Mouse (Mus musculus): ENCODE data around the gene Zdhhc16. TPM values are rescaled to one million over a fixed set of nuclear protein-coding genes. Genes with fewer than 3 reads are reported as not detected.

The Zdhhc16 gene
- polyA plus RNA-seq, 1 experiment from 2014 or later: 24.9 TPM

DNA sequence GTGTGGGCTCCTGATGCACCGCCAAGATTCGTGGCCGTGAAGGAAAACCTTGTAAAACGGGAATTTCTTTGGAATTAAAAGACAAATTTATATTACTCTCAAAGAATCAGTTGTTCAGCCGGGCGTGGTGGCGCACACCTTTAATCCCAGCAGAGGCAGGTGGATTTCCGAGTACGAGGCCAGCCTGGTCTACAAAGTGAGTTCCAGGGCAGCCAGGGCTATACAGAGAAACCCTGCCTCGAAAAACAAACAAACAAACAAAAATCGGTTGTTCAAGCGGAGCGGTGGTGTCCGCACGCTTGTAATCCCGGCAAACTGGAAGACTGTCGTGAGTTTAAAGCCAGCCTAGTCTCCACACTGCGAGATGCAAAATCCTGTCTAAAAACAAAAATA lies 37.0 kb upstream of the Zdhhc16 start:
- Histone ChIP-seq H3K27ac (ENCODE audit: low read depth) (no peak overlapping the region), H3K4me2 (ENCODE audit: low read depth, low read length) (peak overlapping the region; percentile 89), H3K4me3 (ENCODE audit: low read depth, low read length) (peak overlapping the region; percentile 73), H3K36me3 (replicated peaks; ENCODE audit: insufficient read depth, low read length) (0 out of 2 replicates have a peak, but pooled peaks cover 3% of the 10 kb centered on the region), H3K9me3 (ENCODE audit: low read length) (no peaks in the 10 kb centered on the region), H3K9ac (replicated peaks) (peak overlapping the region; percentile 54), H3K27me3 (ENCODE audit: insufficient read depth, low read length) (no peaks in the 10 kb centered on the region), H3K4me1 (ENCODE audit: insufficient read depth) (peaks cover 18% of the 10 kb centered on the region)
- ATAC-seq (peak; percentile 10), DNase-seq (no peak)
- 18% methylated on average over 18 of the region's 18 CpGs for WGBS (ENCODE audit: insufficient replicate concordance)
- TF ChIP-seq EP300 (IDR thresholded peaks at IDR 0.05; ENCODE audit: low read depth) (0 out of 2 replicates have a peak, but pooled peaks have one; percentile 34), CTCF (IDR thresholded peaks at IDR 0.05; ENCODE audit: low read depth) (no peak)

DNA sequence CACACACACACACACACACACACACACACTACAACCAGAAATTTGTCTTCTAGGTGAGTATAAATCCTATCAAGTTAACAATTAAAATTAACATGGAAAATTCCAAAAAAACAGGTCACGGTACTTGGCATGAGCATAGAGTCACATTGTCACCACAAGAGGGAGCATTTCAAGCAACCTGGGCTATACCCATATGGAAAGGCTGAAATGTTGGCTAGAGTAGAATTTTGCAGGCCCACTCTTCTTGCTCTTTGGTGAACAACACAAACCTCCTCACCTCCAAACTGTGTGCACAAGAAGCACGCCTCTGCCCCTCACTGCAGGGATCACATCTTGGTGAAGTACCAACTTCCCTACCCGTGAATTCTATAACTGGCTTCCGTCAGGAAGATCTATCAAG lies 34.4 kb upstream of the Zdhhc16 start:
- Histone ChIP-seq H3K9ac (replicated peaks) (no peak overlapping the region), H3K4me3 (ENCODE audit: low read depth, low read length) (no peak overlapping the region), H3K4me2 (ENCODE audit: low read depth, low read length) (no peak overlapping the region), H3K4me1 (ENCODE audit: insufficient read depth) (peaks cover 18% of the 10 kb centered on the region), H3K27ac (ENCODE audit: low read depth) (no peak overlapping the region), H3K27me3 (ENCODE audit: insufficient read depth, low read length) (no peaks in the 10 kb centered on the region), H3K9me3 (ENCODE audit: low read length) (no peaks in the 10 kb centered on the region), H3K36me3 (replicated peaks; ENCODE audit: insufficient read depth, low read length) (no peaks in the 10 kb centered on the region)
- 56% methylated on average over 4 of the region's 4 CpGs for WGBS (ENCODE audit: insufficient replicate concordance)
- TF ChIP-seq CTCF (IDR thresholded peaks at IDR 0.05; ENCODE audit: low read depth): peak; percentile 87
- TF ChIP-seq EP300 (IDR thresholded peaks at IDR 0.05; ENCODE audit: low read depth): no peak
- ATAC-seq (no peak), DNase-seq (peak; percentile 32)

DNA sequence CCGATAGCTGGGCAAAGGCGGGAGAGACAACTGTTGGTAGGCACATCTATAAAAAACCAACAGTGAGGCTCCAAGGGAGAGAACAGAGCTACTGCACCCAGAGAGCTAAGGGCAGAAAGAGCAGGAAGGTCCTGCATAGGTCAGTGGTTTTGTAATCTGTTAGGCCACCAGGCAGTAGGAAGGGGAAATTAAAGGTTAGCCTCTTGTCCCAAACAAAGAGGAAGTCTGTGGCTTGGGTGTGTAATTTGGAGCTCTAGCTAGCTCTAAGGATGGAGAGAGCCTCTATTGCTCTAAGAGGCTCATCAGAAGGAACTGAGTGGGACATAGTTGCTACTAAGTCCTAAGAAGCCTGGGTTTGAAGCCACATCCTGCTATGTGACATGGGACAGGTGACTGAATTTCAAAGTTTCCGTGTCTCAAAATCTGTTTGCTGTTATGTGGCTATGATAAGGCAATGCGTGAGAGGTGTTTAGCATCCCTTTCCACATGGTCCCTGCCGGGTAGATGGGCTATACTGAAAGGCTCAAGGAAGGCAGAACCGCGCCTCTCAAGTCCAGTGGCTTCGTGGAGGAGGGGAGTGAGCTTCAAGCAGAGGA lies 32.7 kb upstream of the Zdhhc16 start:
- Histone ChIP-seq H3K4me2 (ENCODE audit: low read depth, low read length) (0 out of 2 replicates have a peak overlapping the region, but pooled peaks have one; percentile 9), H3K27ac (ENCODE audit: low read depth) (peak overlapping the region; percentile 72), H3K9me3 (ENCODE audit: low read length) (no peaks in the 10 kb centered on the region), H3K4me1 (ENCODE audit: insufficient read depth) (peaks cover 13% of the 10 kb centered on the region; the same call in 1 of the 2 replicates), H3K4me3 (ENCODE audit: low read depth, low read length) (no peak overlapping the region), H3K36me3 (replicated peaks; ENCODE audit: insufficient read depth, low read length) (no peaks in the 10 kb centered on the region), H3K9ac (replicated peaks) (no peak overlapping the region), H3K27me3 (ENCODE audit: insufficient read depth, low read length) (no peaks in the 10 kb centered on the region)
- ATAC-seq (0 out of 2 replicates have a peak, but pooled peaks have one; percentile 12), DNase-seq (no peak)
- no peak for TF ChIP-seq EP300 (IDR thresholded peaks at IDR 0.05; ENCODE audit: low read depth)
- TF ChIP-seq CTCF (IDR thresholded peaks at IDR 0.05; ENCODE audit: low read depth): no peak
- 40% methylated on average over 8 of the region's 8 CpGs for WGBS (ENCODE audit: insufficient replicate concordance)

DNA sequence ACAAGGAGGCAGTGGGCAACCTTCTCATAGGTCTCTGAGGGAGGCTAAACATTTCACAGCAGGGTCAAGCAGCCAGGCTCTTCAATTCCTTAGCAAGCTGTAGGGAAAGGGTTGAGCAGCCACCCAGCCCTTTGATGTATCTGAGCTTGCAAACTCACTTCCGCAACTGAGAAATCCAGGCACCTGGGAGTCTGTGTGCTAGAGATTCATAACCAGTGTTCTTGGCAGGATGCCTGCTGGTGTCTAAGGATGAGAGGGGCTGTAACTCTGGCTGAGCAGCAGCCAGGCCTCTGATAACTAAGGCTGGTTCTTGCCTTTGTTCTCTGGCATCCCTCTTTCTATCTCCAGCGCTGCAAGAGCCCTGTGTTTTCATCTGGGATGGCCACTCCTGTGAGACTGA lies 31.6 kb upstream of the Zdhhc16 start:
- Histone ChIP-seq H3K9ac (replicated peaks) (no peak overlapping the region), H3K27ac (ENCODE audit: low read depth) (peak overlapping the region; percentile 72), H3K27me3 (ENCODE audit: insufficient read depth, low read length) (no peaks in the 10 kb centered on the region), H3K36me3 (replicated peaks; ENCODE audit: insufficient read depth, low read length) (no peaks in the 10 kb centered on the region), H3K4me2 (ENCODE audit: low read depth, low read length) (no peak overlapping the region), H3K9me3 (ENCODE audit: low read length) (no peaks in the 10 kb centered on the region), H3K4me1 (ENCODE audit: insufficient read depth) (peaks cover 20% of the 10 kb centered on the region), H3K4me3 (ENCODE audit: low read depth, low read length) (no peak overlapping the region)
- WGBS (ENCODE audit: insufficient replicate concordance): 51% methylated on average over 2 of the region's 2 CpGs
- DNase-seq (no peak), ATAC-seq (no peak)
- TF ChIP-seq CTCF (IDR thresholded peaks at IDR 0.05; ENCODE audit: low read depth) (no peak), EP300 (IDR thresholded peaks at IDR 0.05; ENCODE audit: low read depth) (no peak)

DNA sequence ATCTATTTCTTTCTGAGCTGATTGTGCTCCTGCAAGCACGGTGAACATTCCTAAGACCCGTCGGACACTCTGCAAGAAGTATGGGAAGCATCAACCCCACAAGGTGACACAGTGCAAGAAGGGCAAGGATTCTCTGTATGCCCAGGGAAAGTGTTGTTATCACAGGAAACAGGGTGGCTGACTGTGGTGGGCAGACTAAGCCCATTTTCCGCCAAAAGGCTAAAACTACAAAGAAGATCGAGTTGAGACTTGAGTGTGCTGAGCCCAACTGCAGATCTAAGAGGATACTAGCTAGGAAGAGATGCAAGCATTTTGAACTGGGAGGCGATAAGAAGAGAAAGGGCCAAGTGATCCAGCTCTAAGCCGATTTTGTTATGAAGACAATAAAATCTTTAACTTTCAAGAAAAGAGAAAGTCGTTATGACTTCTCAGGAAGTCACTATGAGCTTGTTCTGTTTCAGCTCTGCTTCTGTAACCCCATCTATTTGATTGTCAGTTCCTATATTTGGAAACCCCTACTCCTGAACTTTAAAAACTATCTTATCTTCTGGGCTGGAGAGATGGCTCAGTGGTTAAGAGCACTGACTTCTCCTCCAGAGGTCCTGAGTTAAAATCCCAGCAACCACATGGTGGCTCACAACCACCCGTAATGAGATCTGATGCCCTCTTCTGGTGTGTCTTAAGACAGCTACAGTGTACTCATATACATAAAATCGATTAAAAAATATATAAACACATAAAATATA lies 30.3 kb upstream of the Zdhhc16 start:
- H3K4me1 ChIP-seq (ENCODE audit: insufficient read depth): peaks cover 34% of the 10 kb centered on the region
- no peaks in the 10 kb centered on the region for H3K27me3 ChIP-seq (ENCODE audit: insufficient read depth, low read length)
- H3K9ac ChIP-seq (replicated peaks): no peak overlapping the region
- H3K4me3 ChIP-seq (ENCODE audit: low read depth, low read length): no peak overlapping the region
- H3K4me2 ChIP-seq (ENCODE audit: low read depth, low read length): no peak overlapping the region
- H3K9me3 ChIP-seq (ENCODE audit: low read length): no peaks in the 10 kb centered on the region
- H3K27ac ChIP-seq (ENCODE audit: low read depth): no peak overlapping the region
- no peaks in the 10 kb centered on the region for H3K36me3 ChIP-seq (replicated peaks; ENCODE audit: insufficient read depth, low read length)
- WGBS (ENCODE audit: insufficient replicate concordance): 40% methylated on average over 10 of the region's 10 CpGs
- ATAC-seq (no peak), DNase-seq (no peak)
- TF ChIP-seq EP300 (IDR thresholded peaks at IDR 0.05; ENCODE audit: low read depth): no peak
- TF ChIP-seq CTCF (IDR thresholded peaks at IDR 0.05; ENCODE audit: low read depth): no peak

DNA sequence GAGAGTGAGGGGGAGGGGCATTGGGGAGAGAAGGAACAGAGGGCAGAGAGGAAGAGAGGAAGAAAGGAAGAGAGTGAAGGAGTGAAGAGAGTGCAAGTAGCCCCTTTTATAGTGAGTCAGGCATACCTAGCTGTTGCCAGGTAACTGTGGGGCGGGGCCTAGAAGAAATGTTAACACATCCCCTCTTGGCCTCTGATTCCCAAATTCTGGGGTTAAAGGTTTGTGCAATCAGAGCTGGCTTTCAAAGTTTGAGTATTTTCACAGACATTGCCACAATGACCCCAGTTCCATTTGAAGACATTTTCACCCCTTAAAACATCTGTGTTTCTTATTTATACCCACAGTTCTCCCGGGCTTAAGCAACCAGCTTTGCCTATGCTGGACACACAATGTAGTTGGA lies 28.0 kb upstream of the Zdhhc16 start:
- ATAC-seq (no peak), DNase-seq (no peak)
- H3K27me3 ChIP-seq (ENCODE audit: insufficient read depth, low read length): no peaks in the 10 kb centered on the region
- no peaks in the 10 kb centered on the region for H3K36me3 ChIP-seq (replicated peaks; ENCODE audit: insufficient read depth, low read length)
- H3K4me2 ChIP-seq (ENCODE audit: low read depth, low read length): no peak overlapping the region
- no peak overlapping the region for H3K4me3 ChIP-seq (ENCODE audit: low read depth, low read length)
- 91% methylated on average over 2 of the region's 2 CpGs for WGBS (ENCODE audit: insufficient replicate concordance)
- no peak overlapping the region for H3K9ac ChIP-seq (replicated peaks)
- H3K9me3 ChIP-seq (ENCODE audit: low read length): no peaks in the 10 kb centered on the region
- H3K4me1 ChIP-seq (ENCODE audit: insufficient read depth): peaks cover 45% of the 10 kb centered on the region
- TF ChIP-seq CTCF (IDR thresholded peaks at IDR 0.05; ENCODE audit: low read depth) (no peak), EP300 (IDR thresholded peaks at IDR 0.05; ENCODE audit: low read depth) (no peak)
- peak overlapping the region; percentile 75; the same call in 1 of the 2 replicates for H3K27ac ChIP-seq (ENCODE audit: low read depth)

Measured in liver, postnatal 0 days (tissue).